Mouse (Mus musculus): ENCODE data around the gene Csf2rb. TPM values are rescaled to one million over a fixed set of nuclear protein-coding genes. Genes with fewer than 3 reads are reported as not detected.
A peak's percentile ranks its signal among the peaks of the same experiment; 100 is the strongest.

Csf2rb gene
- polyA plus RNA-seq, 1 experiment from 2014 or later, result 7.8 TPM

GRCm38 (mm10) chr15:78367811-78368210 is 42.3 kb downstream of the Csf2rb start:
- no peak overlapping the region for H3K9ac ChIP-seq (replicated peaks; ENCODE audit: low read depth)
- DNase-seq (ENCODE audit: low spot score) (no peak), ATAC-seq (no peak)
- no peaks in the 10 kb centered on the region for H3K36me3 ChIP-seq (ENCODE audit: insufficient read depth, low read length)
- no peaks in the 10 kb centered on the region for H3K9me3 ChIP-seq (ENCODE audit: low read length)
- H3K4me2 ChIP-seq (replicated peaks; ENCODE audit: low read depth, low read length), result no peak overlapping the region
- TF ChIP-seq EP300 (IDR thresholded peaks at IDR 0.05), result no peak
- TF ChIP-seq CTCF (IDR thresholded peaks at IDR 0.05), result no peak
- H3K27ac ChIP-seq (ENCODE audit: low read length), result no peak overlapping the region
- peaks cover 7% of the 10 kb centered on the region; the same call in 1 of the 2 replicates for H3K4me1 ChIP-seq (ENCODE audit: insufficient read depth, low read depth, low read length)
- no peak overlapping the region for H3K4me3 ChIP-seq (ENCODE audit: low read depth, low read length)
- 0 out of 2 replicates have a peak, but pooled peaks cover 3% of the 10 kb centered on the region for H3K27me3 ChIP-seq (replicated peaks; ENCODE audit: insufficient read depth, low read length)
- WGBS, result 70% methylated on average over 3 of the region's 3 CpGs

GRCm38 (mm10) chr15:78368926-78369346 is 43.4 kb downstream of the Csf2rb start:
- no peak overlapping the region for H3K9ac ChIP-seq (replicated peaks; ENCODE audit: low read depth)
- ATAC-seq, result peak; percentile 65

GRCm38 (mm10) chr15:78369641-78370040 is 44.1 kb downstream of the Csf2rb start:
- Histone ChIP-seq H3K4me2 (replicated peaks; ENCODE audit: low read depth, low read length) (no peak overlapping the region), H3K27ac (ENCODE audit: low read length) (peak overlapping the region; percentile 3; the same call in 1 of the 2 replicates), H3K36me3 (ENCODE audit: insufficient read depth, low read length) (no peaks in the 10 kb centered on the region), H3K9ac (replicated peaks; ENCODE audit: low read depth) (no peak overlapping the region), H3K4me3 (ENCODE audit: low read depth, low read length) (no peak overlapping the region), H3K9me3 (ENCODE audit: low read length) (no peaks in the 10 kb centered on the region), H3K4me1 (ENCODE audit: insufficient read depth, low read depth, low read length) (peaks cover 18% of the 10 kb centered on the region), H3K27me3 (replicated peaks; ENCODE audit: insufficient read depth, low read length) (0 out of 2 replicates have a peak, but pooled peaks cover 3% of the 10 kb centered on the region)
- ATAC-seq (no peak), DNase-seq (ENCODE audit: low spot score) (no peak)
- 61% methylated on average over 1 of the region's 1 CpGs for WGBS
- TF ChIP-seq CTCF (IDR thresholded peaks at IDR 0.05), result no peak
- TF ChIP-seq EP300 (IDR thresholded peaks at IDR 0.05), result no peak

More at GRCm38 (mm10) chr15:78368926-78369346, 43.4 kb downstream of the Csf2rb start:
- no peak overlapping the region for H3K4me2 ChIP-seq (replicated peaks; ENCODE audit: low read depth, low read length)
- H3K4me1 ChIP-seq (ENCODE audit: insufficient read depth, low read depth, low read length), result peaks cover 16% of the 10 kb centered on the region
- 0 out of 2 replicates have a peak, but pooled peaks cover 3% of the 10 kb centered on the region for H3K27me3 ChIP-seq (replicated peaks; ENCODE audit: insufficient read depth, low read length)
- no peaks in the 10 kb centered on the region for H3K9me3 ChIP-seq (ENCODE audit: low read length)
- H3K27ac ChIP-seq (ENCODE audit: low read length), result no peak overlapping the region
- 3% methylated on average over 8 of the region's 8 CpGs for WGBS
- no peak overlapping the region for H3K4me3 ChIP-seq (ENCODE audit: low read depth, low read length)
- peak; percentile 90 for DNase-seq (ENCODE audit: low spot score)
- peak; percentile 82 for TF ChIP-seq CTCF (IDR thresholded peaks at IDR 0.05)
- peak; percentile 34; the same call in 1 of the 2 replicates for TF ChIP-seq EP300 (IDR thresholded peaks at IDR 0.05)
- H3K36me3 ChIP-seq (ENCODE audit: insufficient read depth, low read length), result no peaks in the 10 kb centered on the region

- H3K36me3 ChIP-seq (ENCODE audit: insufficient read depth, low read length), result no peaks in the 10 kb centered on the region
- no peaks in the 10 kb centered on the region for H3K27me3 ChIP-seq (replicated peaks; ENCODE audit: insufficient read depth, low read length)
- 19% methylated on average over 3 of the region's 3 CpGs for WGBS
- H3K4me1 ChIP-seq (ENCODE audit: insufficient read depth, low read depth, low read length), result peaks cover 18% of the 10 kb centered on the region
- H3K9ac ChIP-seq (replicated peaks; ENCODE audit: low read depth), result no peak overlapping the region
- DNase-seq (ENCODE audit: low spot score) (peak; percentile 81), ATAC-seq (peak; percentile 76)
- peak; percentile 85 for TF ChIP-seq EP300 (IDR thresholded peaks at IDR 0.05)
- no peak for TF ChIP-seq CTCF (IDR thresholded peaks at IDR 0.05)
- no peak overlapping the region for H3K4me2 ChIP-seq (replicated peaks; ENCODE audit: low read depth, low read length)
- no peak overlapping the region for H3K4me3 ChIP-seq (ENCODE audit: low read depth, low read length)
- no peaks in the 10 kb centered on the region for H3K9me3 ChIP-seq (ENCODE audit: low read length)
- H3K27ac ChIP-seq (ENCODE audit: low read length), result peak overlapping the region; percentile 73
Measured at GRCm38 (mm10) chr15:78372796-78373195, 47.2 kb downstream of the Csf2rb start.

- Histone ChIP-seq H3K27ac (ENCODE audit: low read length) (0 out of 2 replicates have a peak overlapping the region, but pooled peaks have one; percentile 73), H3K9ac (replicated peaks; ENCODE audit: low read depth) (no peak overlapping the region), H3K36me3 (ENCODE audit: insufficient read depth, low read length) (no peaks in the 10 kb centered on the region), H3K4me1 (ENCODE audit: insufficient read depth, low read depth, low read length) (peaks cover 18% of the 10 kb centered on the region), H3K9me3 (ENCODE audit: low read length) (no peaks in the 10 kb centered on the region), H3K4me3 (ENCODE audit: low read depth, low read length) (no peak overlapping the region), H3K27me3 (replicated peaks; ENCODE audit: insufficient read depth, low read length) (no peaks in the 10 kb centered on the region), H3K4me2 (replicated peaks; ENCODE audit: low read depth, low read length) (no peak overlapping the region)
- TF ChIP-seq CTCF (IDR thresholded peaks at IDR 0.05) (no peak), EP300 (IDR thresholded peaks at IDR 0.05) (no peak)
- DNase-seq (ENCODE audit: low spot score) (peak; percentile 12), ATAC-seq (no peak)
- WGBS, result 37% methylated on average over 3 of the region's 3 CpGs
Measured at GRCm38 (mm10) chr15:78374204-78374603, 48.7 kb downstream of the Csf2rb start.

GRCm38 (mm10) chr15:78377859-78378258 is 52.3 kb downstream of the Csf2rb start:
- TF ChIP-seq EP300 (IDR thresholded peaks at IDR 0.05) (no peak), CTCF (IDR thresholded peaks at IDR 0.05) (no peak)
- Histone ChIP-seq H3K4me2 (replicated peaks; ENCODE audit: low read depth, low read length) (no peak overlapping the region), H3K4me3 (ENCODE audit: low read depth, low read length) (no peak overlapping the region), H3K36me3 (ENCODE audit: insufficient read depth, low read length) (no peaks in the 10 kb centered on the region), H3K4me1 (ENCODE audit: insufficient read depth, low read depth, low read length) (peaks cover 11% of the 10 kb centered on the region), H3K27ac (ENCODE audit: low read length) (no peak overlapping the region), H3K27me3 (replicated peaks; ENCODE audit: insufficient read depth, low read length) (no peaks in the 10 kb centered on the region), H3K9me3 (ENCODE audit: low read length) (no peaks in the 10 kb centered on the region), H3K9ac (replicated peaks; ENCODE audit: low read depth) (no peak overlapping the region)
- ATAC-seq (no peak), DNase-seq (ENCODE audit: low spot score) (no peak)
- 80% methylated on average over 10 of the region's 10 CpGs for WGBS

Measured in lung, postnatal 0 days (tissue).